Mouse (Mus musculus) olfactory bulb, adult 2 months (tissue): ENCODE measurements around the gene Zfp27. TPM values are rescaled to one million over a fixed set of nuclear protein-coding genes. Genes with fewer than 3 reads are reported as not detected.

Source experiments
- H3K27ac ChIP-seq: fragments of 200-500 bp; 2 replicates; pipeline ENCODE4 v1.5.1; 2012; ENCODE audit warnings: low read depth, low read length; ENCODE audit not compliant: insufficient read depth
- H3K4me1 ChIP-seq: fragments of 200-500 bp; 2 replicates; pipeline ENCODE4 v1.6.1; 2012; ENCODE audit warnings: low read length; ENCODE audit not compliant: control insufficient read depth, insufficient read depth
- H3K4me3 ChIP-seq: fragments of 200-500 bp; 2 replicates; pipeline ENCODE4 v1.5.1; 2012; ENCODE audit warnings: mild to moderate bottlenecking, low read depth, low read length, moderate library complexity; ENCODE audit not compliant: insufficient read depth
- CTCF ChIP-seq: fragments of 200-500 bp; IDR thresholded peaks from 2 replicates; pipeline ENCODE4 v1.5.1; 2012; ENCODE audit warnings: low read depth, mild to moderate bottlenecking, low read length, moderate library complexity; ENCODE audit not compliant: insufficient read depth
- POLR2A ChIP-seq: fragments of 200-500 bp; IDR thresholded peaks from 2 replicates; pipeline ENCODE4 v1.6.1; 2012; ENCODE audit warnings: mild to moderate bottlenecking, low read depth, low read length, moderate library complexity; ENCODE audit not compliant: insufficient read depth
- WGBS: fragments of 180-500 bp; shearing (Covaris S2); methylation state at CpG from one replicate; pipeline ENCODE4 v1.1.7; 2018; 5-methylcytosine and 5-hydroxymethylcytosine counted together
- polyA plus RNA-seq: library from polyadenylated mRNA; stranded (reverse); fragments of >200 nt; gene quantifications from 2 replicates; pipeline ENCODE4 v1.2.4, GENCODE M21; 2012; ENCODE audit warnings: low replicate concordance; ENCODE audit not compliant: missing spikeins, insufficient read depth, insufficient read length

Zfp27 gene
- polyA plus RNA-seq, 1 experiment = not detected

DNA sequence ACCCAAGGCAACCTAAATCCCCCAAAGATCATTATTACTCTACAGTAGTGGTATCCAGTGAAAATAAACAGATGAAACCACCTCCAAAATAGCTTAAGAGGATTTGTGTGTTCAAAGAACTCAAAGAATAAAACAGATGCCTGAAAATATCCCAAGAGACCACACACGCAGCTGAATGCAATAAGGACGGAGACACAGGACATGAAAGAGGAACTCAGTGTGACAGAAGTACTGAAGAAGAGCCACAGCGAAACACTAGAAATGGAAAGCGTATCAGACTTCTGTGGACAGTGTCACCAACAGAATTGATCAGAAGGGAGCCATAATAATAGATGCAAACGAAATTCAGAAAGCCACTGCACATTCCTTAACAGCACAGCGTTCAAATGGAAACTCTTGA, 32.5 kb upstream of the Zfp27 start:
- WGBS = 91% methylated on average over 6 of the region's 6 CpGs
- Histone ChIP-seq H3K4me1 (no peaks in the 10 kb centered on the region), H3K27ac (no peak overlapping the region), H3K4me3 (no peak overlapping the region)
- no peak for TF ChIP-seq CTCF
- TF ChIP-seq POLR2A = no peak

DNA sequence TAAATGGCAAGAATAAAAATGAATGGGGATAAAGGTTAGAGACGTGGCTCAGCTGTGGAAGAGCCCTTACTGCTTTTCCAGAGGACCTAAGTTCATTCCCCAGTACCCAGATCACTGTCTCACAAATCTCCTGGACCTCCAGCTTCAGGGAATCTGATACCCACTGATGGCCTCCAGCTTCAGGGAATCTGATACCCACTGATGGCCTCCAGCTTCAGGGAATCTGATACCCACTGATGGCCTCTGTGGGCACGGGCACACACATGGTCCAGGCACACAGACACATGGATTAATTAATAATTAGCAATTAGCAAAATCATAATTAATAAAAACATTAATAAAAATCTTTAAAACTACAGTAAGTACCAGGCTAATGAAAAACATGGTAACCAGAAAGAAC, 16.4 kb upstream of the Zfp27 start:
- no peak overlapping the region for H3K27ac ChIP-seq
- 66% methylated on average over 2 of the region's 2 CpGs for WGBS
- no peak for TF ChIP-seq CTCF
- no peak for TF ChIP-seq POLR2A
- peaks cover 5% of the 10 kb centered on the region; the same call in 1 of the 2 replicates for H3K4me1 ChIP-seq
- no peak overlapping the region for H3K4me3 ChIP-seq

DNA sequence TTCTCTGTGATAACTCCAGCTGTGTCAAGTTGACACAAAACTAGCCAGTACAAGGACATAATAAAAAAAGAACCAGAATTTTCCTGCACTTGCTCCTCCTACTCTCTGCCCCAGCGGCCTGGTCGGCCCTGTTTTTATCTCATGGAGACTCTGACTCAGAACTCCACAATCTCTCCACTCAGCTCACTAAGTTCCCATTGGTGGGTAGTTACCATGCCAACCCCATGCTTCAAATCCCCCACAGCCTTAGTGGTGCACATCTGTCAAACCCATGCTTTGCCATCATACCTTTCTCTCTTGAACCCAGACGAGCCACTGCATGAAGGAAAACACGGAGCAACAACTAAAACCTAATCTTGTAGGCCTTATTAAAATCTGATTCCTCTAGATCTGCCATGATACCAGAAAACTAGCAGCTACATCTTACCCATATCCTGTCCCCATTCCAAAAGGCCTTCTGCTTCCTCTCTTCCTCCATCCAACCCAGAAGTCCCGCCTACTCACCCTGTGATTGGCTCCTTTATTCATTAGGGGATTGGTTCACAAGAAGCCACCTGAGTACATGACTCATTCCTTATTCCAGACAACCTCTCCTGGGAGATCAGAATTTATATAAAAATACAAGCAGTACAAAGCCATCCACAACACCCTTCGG, 15.2 kb upstream of the Zfp27 start:
- TF ChIP-seq POLR2A (no peak), CTCF (no peak)
- Histone ChIP-seq H3K4me3 (0 out of 2 replicates have a peak overlapping the region, but pooled peaks have one; percentile 8), H3K27ac (peak overlapping the region; percentile 67; the same call in 1 of the 2 replicates), H3K4me1 (peaks cover 5% of the 10 kb centered on the region; the same call in 1 of the 2 replicates)
- WGBS = 59% methylated on average over 6 of the region's 6 CpGs

DNA sequence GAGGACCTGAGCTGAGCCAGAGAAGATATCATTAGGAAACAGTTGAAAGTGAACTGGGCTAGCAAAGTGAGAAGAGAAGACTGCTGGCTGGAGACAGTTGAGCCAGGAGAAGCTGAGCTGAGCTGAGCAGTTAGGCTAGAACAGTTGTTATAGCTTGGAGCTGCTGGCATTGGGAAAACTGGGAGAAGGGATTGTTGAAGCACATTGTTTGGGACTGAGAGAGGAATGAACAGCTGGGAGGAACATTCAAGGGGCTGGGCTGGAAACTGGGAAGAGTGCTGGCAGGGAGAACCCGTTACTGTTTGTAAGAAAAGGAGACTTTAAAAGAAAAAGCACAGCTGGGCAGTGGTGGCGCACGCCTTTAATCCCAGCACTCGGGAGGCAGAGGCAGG, 11.7 kb upstream of the Zfp27 start:
- TF ChIP-seq POLR2A (no peak), CTCF (no peak)
- no peak overlapping the region for H3K27ac ChIP-seq
- H3K4me3 ChIP-seq = no peak overlapping the region
- WGBS = 82% methylated on average over 4 of the region's 4 CpGs
- H3K4me1 ChIP-seq = peaks cover 5% of the 10 kb centered on the region; the same call in 1 of the 2 replicates

DNA sequence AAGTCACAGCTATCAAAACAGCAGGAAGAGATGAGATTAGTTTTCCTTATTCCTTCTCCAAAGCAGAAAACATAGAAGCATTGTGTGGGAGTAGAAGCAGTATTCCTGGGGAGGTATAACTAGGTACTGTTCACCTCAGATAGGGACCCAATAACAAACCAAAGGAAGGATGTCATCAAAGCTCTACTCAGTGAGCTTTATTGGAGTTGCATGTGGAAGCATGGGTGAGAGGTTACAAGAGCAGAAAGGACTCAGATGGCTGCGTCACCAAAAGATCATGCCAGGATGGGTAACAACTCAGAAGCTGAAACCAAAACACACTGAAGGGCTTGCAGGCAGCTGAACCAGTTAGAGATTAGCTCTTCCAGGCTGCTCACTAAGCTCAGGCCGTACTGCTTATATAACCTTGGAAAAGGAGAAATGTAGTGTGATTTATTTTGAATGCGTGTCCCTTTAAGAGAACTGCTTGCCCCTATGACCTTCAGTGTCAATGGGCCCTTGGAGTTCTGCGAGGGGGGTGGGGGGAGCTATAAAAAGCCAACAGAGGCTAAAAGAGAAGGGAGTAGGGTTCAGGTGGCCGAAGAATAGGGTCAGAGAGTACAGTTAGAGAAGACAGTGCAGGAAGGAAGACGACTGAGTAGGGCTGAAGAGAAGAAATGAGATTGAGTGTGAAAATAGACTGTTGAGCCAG, 11.1 kb upstream of the Zfp27 start:
- WGBS = 75% methylated on average over 6 of the region's 6 CpGs
- no peak for TF ChIP-seq CTCF
- no peak for TF ChIP-seq POLR2A

DNA sequence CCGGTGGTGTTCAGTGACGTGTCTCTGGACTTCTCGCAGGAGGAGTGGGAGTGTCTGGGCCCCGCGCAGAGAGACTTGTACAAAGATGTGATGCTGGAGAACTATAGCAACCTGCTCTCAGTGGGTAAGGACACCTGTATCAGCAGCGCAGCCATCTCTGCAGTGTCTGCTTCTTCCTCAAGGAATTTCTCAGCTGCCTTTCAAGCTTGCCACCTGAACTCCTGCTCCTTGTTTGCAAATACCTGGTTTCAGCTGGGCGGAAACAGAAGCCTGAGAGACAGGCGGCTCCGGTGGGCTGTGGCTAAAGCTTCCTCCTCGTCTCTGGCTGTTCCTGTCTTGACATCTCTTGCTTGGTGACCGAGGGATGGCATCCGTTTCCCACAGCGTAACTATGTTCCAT, 5.8 kb upstream of the Zfp27 start:
- no peak overlapping the region for H3K27ac ChIP-seq
- no peak overlapping the region for H3K4me3 ChIP-seq
- peaks cover 3% of the 10 kb centered on the region; the same call in 1 of the 2 replicates for H3K4me1 ChIP-seq
- TF ChIP-seq CTCF = no peak
- TF ChIP-seq POLR2A = no peak
- 92% methylated on average over 13 of the region's 13 CpGs for WGBS

More for the DNA sequence above, 11.1 kb upstream of the Zfp27 start:
- Histone ChIP-seq H3K4me1 (peaks cover 5% of the 10 kb centered on the region; the same call in 1 of the 2 replicates), H3K27ac (no peak overlapping the region), H3K4me3 (no peak overlapping the region)

DNA sequence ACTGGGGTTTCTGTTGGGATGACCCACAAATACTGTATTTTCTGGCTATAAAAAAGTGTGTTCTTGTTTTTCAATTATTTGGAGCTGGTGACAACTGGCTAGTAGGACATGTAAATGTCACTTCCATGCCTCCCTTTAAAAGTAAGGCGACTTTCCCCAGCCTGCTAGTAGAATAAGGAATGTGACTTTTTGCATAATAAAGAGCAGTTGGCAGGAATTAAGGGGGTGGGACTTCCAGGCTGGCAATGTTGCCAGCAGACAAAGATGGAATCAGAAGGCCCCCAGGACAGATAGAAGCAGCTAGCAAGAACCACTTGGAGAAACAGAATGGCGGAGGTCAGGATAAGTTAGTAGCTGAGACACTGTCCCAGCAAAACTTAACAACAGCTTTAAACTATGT, 3.9 kb upstream of the Zfp27 start:
- Histone ChIP-seq H3K27ac (no peak overlapping the region), H3K4me1 (peaks cover 3% of the 10 kb centered on the region; the same call in 1 of the 2 replicates), H3K4me3 (no peak overlapping the region)
- no peak for TF ChIP-seq POLR2A
- no peak for TF ChIP-seq CTCF
- WGBS = 55% methylated on average over 2 of the region's 2 CpGs

DNA sequence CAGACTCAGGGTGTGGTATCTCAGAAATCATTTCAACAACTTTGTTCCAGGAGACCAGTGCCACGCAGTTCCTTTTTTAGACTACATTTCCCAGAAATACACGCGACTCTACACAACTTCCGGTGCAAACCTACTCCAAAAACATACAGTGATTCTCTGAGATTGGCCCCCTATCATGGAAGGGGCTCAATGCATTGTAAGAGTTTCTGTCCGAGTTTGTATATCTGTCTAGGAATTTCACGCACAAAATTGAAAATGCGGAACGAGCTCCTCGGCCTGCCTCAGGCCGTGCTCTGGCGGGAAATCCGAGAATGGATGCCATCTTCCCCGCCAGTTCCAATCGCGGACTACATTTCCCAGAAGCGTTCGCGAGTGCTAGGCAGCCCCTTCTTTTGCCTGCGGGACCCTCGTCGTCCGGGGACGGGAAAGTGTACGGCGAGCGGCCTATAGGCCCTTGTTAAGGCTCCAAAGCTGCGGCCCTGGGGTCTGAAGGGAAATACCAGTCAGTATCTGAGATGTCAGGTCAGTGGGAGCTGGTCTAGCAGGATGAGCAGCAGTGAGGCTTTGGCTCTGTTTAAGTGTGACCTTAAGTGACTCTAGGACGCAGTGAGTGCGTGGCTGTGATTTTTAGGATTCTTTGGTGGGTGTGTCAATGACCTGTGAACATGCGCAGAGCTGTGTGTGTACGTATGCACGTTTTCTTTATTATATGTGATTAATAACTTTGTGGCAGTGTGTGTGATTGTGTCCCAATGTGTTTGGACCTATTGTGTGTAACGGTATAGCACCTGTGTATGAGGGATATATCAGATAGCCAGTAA, 2.0 kb upstream of the Zfp27 start, which contains the start of gene Zfp383:
Gene Zfp383 (plus strand): TSS at position 94 of the 821 bp plus-strand sequence.
- Histone ChIP-seq H3K27ac (peak within 1 kb of the TSS; percentile 97), H3K4me3 (peak within 1 kb of the TSS; percentile 83), H3K4me1 (peaks cover 3% of the 10 kb centered on the region; the same call in 1 of the 2 replicates)
- TF ChIP-seq CTCF = no peak
- peak; percentile 34; the same call in 1 of the 2 replicates for TF ChIP-seq POLR2A
- WGBS = 0% methylated on average over 33 of the region's 33 CpGs
